Mouse (Mus musculus) lung, postnatal 0 days (tissue): Measurements from ENCODE around the gene Sec61b.

Source experiments
- CTCF ChIP-seq: IDR thresholded peaks from 2 replicates; pipeline ENCODE4 v1.5.1; 2016; ENCODE audit warnings: antibody characterized with exemption, mild to moderate bottlenecking
- EP300 ChIP-seq: IDR thresholded peaks from 2 replicates; pipeline ENCODE4 v1.6.1; 2016; ENCODE audit warnings: antibody characterized with exemption, mild to moderate bottlenecking, control low read depth

DNA sequence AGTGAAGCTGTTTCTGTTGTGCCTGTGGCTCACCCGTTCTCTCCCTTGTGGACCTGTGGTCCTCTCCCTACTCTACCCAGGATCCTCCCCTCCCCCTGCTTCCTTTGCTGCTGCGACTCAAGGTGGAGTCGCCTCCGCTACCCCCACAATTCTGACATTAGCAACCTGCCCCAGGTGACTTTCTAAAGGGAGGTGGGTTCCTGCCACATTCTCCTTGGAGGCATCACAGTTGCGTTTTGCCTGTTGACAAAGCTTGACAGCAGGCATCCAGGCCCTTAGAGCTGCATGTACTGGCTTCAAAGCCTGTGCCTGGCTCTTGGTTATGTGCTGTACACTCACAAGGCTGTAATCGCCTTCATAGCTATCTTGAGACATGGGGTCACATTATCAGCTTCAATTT, 35.5 kb upstream of the Sec61b start:
- TF ChIP-seq CTCF (no peak), EP300 (no peak)
